Mouse (Mus musculus): Measurements from ENCODE around the gene Hnrnpul2.
"Not testable (repeated sequence)": the region's sequence is repeated elsewhere in the genome, so short reads cannot be mapped to it uniquely, and the experiment has no call there.

The Hnrnpul2 gene

GRCm38 (mm10) chr19:8851639-8852038 lies 31.8 kb downstream of the Hnrnpul2 start:
- no peak for DNase-seq (ENCODE audit: low read depth, low spot score)

DNA sequence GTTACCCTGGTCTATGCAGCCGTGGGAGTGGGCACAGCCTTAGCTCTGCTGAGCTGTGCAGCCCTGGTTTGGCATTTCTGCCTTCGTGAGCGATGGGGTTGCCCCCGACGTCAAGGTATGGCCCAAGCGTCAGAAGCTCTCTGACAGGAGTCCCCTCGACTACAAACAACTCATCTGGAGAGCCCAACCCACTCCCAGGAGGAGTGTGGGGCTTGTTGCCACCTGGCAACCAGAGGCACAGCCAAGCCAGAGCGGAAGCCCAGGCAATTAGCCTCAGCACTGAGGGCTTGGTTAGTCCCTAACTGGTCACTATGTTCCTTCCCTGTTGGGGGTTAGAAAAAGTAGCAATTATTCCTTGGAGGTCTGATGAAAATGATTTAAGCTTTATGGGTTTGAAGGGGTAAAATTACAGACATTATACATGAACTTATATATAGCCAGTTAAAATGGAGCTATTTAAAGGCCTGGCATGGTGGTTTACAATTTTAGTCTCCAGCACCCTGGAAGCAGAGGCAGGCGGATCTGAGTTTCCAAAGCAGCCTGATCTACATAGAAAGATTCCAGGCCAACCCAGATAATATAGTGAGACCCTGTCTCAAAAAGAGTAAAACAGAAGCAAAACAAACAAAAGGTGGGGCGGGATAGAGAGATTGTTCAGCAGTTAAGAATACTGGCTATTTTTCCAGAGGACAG lies 32.6 kb downstream of the Hnrnpul2 start:
- no peak for DNase-seq (ENCODE audit: low read depth, low spot score)

DNA sequence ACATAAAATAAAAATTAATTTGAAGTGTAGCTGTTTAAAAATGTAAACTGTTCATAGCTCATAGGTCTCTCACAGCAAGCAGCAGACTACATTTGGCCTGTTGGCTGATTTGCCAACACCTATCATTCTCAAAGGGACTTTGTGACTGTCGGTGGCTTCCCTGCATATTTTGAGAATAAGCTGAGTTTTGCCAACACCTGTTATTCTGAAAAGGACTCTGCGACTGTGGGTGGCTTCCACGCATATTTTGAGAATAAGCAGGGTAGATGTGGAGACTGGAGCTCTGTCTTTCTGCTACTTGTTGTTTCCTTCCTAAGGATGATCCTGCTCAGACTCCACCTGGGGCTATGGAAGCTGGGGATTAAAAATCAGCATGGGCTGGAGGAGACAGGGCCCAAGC lies 33.3 kb downstream of the Hnrnpul2 start:
- DNase-seq (ENCODE audit: low read depth, low spot score): no peak

GRCm38 (mm10) chr19:8857689-8858088 lies 37.9 kb downstream of the Hnrnpul2 start:
- DNase-seq (ENCODE audit: low read depth, low spot score): no peak

DNA sequence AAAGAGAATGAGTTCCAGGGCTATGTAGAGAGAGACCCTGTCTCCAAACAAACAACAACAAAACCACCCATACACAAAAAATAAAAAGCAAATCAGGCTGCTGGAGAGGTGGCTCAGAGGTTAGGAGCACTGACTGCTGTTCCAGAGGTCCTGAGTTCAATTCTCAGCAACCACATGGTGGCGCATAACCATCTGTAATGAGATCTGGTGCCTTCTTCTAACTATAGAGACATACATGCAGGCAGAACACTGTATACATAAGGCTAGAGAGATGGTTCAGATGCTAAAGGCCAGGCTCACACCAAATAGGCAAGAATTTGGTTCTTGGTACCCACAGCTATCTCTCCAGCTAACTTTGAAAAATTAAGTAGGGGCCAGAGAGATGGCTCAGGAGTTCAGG lies 39.2 kb downstream of the Hnrnpul2 start:
- no peak for DNase-seq (ENCODE audit: low read depth, low spot score)

GRCm38 (mm10) chr19:8864265-8864664 lies 44.5 kb downstream of the Hnrnpul2 start:
- no peak for DNase-seq (ENCODE audit: low read depth, low spot score)

DNA sequence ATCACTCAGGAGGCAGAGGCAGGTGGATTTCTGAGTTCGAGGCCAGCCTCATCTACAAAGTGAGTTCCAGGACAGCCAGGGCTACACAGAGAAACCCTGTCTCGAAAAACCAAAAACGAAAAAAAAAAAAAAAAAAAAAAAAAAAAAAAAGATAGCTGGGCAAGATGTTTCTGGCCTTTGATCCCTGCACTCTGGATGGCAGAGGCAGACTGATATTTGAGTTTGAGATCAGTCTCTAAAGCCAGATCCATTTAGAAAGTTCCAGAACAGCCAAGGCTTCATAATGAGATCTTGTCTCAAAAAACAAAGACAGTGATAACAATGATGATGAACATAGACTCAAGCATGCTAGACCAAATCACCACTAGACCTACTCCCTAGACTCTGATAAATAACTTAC lies 50.6 kb downstream of the Hnrnpul2 start:
- DNase-seq (ENCODE audit: low read depth, low spot score): not testable (repeated sequence)

GRCm38 (mm10) chr19:8870838-8871237 lies 51.0 kb downstream of the Hnrnpul2 start:
- no peak for DNase-seq (ENCODE audit: low read depth, low spot score)

DNA sequence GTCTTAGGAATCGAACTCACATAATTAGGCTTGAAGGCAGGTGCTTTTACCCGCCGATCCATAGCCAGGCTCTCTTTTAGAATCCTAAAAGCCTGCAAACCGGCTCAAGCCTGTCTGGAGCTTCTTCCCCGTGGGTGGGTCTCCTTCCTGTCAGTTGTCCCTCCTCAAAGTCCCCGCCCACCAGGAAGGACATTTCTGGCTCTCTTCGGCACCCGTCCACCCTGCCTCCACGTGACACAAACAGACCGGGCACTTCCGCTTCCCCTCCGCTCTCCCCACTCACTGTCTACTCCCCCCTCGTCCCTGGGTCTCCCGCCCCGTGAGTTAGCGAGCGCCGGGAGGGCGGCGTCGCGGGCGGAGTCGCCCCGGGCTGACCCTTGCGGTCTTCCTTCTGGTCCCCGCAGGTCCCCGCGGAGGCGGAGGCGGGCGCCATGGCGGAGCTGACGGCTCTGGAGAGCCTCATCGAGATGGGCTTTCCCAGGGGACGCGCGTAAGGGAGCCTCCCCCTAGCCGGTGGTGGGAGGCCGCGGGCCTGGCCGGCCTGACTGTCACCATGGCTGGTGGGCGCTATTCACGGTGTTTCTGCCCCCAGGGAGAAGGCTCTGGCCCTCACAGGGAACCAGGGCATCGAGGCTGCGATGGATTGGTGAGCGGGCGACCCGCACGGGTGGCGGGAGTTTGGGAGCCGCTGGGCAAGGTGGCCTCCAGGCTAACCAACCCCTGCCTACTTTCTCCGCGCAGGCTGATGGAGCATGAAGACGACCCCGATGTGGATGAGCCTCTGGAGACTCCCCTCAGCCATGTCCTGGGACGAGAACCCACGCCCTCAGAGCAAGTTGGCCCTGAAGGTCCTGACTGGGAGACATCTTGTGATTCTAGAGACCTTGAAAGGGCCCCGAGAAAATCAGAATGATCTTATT lies 51.7 kb downstream of the Hnrnpul2 start, which contains the start of gene Ubxn1:
Gene Ubxn1, plus strand, starts transcription at position 230 of the 920 bp plus-strand sequence.
- peak; percentile 93 for DNase-seq (ENCODE audit: low read depth, low spot score)

- DNase-seq (ENCODE audit: low read depth, low spot score): no peak
Measured at GRCm38 (mm10) chr19:8872266-8872840, 52.5 kb downstream of the Hnrnpul2 start.

- DNase-seq (ENCODE audit: low read depth, low spot score): no peak
Measured at GRCm38 (mm10) chr19:8875031-8875430, 55.2 kb downstream of the Hnrnpul2 start.

GRCm38 (mm10) chr19:8880311-8881033 lies 60.7 kb downstream of the Hnrnpul2 start, which contains the start of gene Uqcc3:
Gene Uqcc3 (minus strand): TSS chr19:8880923.
- peak; percentile 70 for DNase-seq (ENCODE audit: low read depth, low spot score)

DNA sequence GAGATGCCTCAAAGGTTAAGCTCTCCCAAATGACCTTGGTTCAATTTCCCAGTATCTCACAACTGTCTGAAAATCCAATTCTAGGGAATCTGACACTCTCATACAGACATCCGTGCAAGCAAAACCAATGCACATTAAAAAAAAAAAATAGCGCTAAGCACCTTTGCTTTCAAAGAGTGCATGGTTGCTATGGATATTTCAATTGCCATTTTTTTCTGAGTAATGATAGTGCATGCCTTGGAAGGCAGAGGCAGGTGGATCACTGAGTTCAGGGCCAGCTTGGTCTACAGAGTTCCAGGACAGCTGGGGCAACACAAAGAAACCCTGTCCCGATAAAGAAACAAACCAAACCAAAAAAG lies 61.2 kb downstream of the Hnrnpul2 start:
- DNase-seq (ENCODE audit: low read depth, low spot score): no peak

DNA sequence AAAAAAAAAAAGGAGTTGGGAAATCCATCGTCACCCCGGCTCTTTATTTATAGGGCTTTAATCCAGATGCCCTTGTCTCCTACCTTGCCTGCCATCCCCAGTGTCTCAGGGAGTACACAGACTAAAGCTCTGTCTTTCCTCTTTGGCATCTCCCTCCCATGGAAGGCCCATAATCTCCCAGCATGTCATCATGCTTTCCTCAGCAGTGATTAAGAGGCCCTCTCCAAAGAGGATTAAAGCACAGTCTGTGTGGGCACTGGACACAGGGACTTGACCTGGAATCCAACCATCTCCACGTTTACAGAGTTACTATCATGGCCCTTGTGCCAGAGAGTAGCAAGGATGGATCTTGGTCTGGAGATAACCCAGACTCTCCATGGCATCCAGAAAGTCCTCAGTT lies 63.8 kb downstream of the Hnrnpul2 start, which contains the start of the genes Lbhd1 and Gm49403:
Gene Lbhd1, plus strand, starts transcription at position 117 of the 400 bp plus-strand sequence.
Gene Gm49403, plus strand, starts transcription at position 315 of the 400 bp plus-strand sequence.
- DNase-seq (ENCODE audit: low read depth, low spot score): no peak
